Mouse (Mus musculus) cerebellum, adult 2 months (tissue): ENCODE results near the gene Nr6a1.

ENCODE experiments used
- CTCF ChIP-seq: fragments of 200-500 bp; IDR thresholded peaks from 2 replicates; pipeline ENCODE4 v1.5.1; 2011; ENCODE audit warnings: low read depth, mild to moderate bottlenecking, control low read depth, low read length, moderate library complexity, borderline replicate concordance; ENCODE audit not compliant: insufficient read depth
- POLR2A ChIP-seq: fragments of 200-500 bp; IDR thresholded peaks from 2 replicates; pipeline ENCODE4 v1.6.1; 2011; ENCODE audit warnings: low read length, control low read depth, borderline replicate concordance; ENCODE audit not compliant: insufficient read depth

- TF ChIP-seq CTCF: no peak
- no peak for TF ChIP-seq POLR2A
Measured at GRCm38 (mm10) chr2:38714324-38714723, 213.2 kb downstream of the Nr6a1 start, which contains the start of gene Nr5a1.
